Mouse (Mus musculus): Measurements from ENCODE around the gene Nucb1. TPM values are rescaled to one million over a fixed set of nuclear protein-coding genes. Genes with fewer than 3 reads are reported as not detected.
"Not testable (repeated sequence)": the region's sequence is repeated elsewhere in the genome, so short reads cannot be mapped to it uniquely, and the experiment has no call there.

Gene Nucb1
- total and polyA plus RNA-seq, 2 experiments from 2014 or later = 137 TPM

GRCm38 (mm10) chr7:45538163-45539041 lies 28.2 kb upstream of the Nucb1 start:
- no peaks in the 10 kb centered on the region for H3K36me3 ChIP-seq (ENCODE audit: insufficient read depth, low read length)
- H3K9ac ChIP-seq (replicated peaks; ENCODE audit: low read length, poor library complexity, severe bottlenecking) = peak overlapping the region; percentile 73
- peak overlapping the region; percentile 60 for H3K4me3 ChIP-seq (ENCODE audit: low read depth, low read length)
- peak overlapping the region; percentile 80 for H3K27ac ChIP-seq (ENCODE audit: low read depth, low read length)
- DNase-seq (ENCODE audit: low spot score) (peak; percentile 88), ATAC-seq (ENCODE audit: low FRiP score) (peak; percentile 87)
- WGBS = under 1% methylated on average over 28 of the region's 29 CpGs
- peak overlapping the region; percentile 77 for H3K4me2 ChIP-seq (ENCODE audit: low read depth, low read length, poor library complexity, severe bottlenecking)
- peaks cover 4% of the 10 kb centered on the region; the same call in 1 of the 2 replicates for H3K4me1 ChIP-seq (ENCODE audit: insufficient read depth, low read length)
- peak; percentile 63 for TF ChIP-seq CTCF (IDR thresholded peaks at IDR 0.05)
- no peaks in the 10 kb centered on the region for H3K9me3 ChIP-seq (ENCODE audit: low read length)
- H3K27me3 ChIP-seq (ENCODE audit: insufficient read depth, low read length) = no peaks in the 10 kb centered on the region

GRCm38 (mm10) chr7:45537602-45538001 lies 27.4 kb upstream of the Nucb1 start:
- no peaks in the 10 kb centered on the region for H3K27me3 ChIP-seq (ENCODE audit: insufficient read depth, low read length)
- TF ChIP-seq CTCF (IDR thresholded peaks at IDR 0.05) = no peak
- no peak for DNase-seq (ENCODE audit: low spot score)
- peak overlapping the region; percentile 80 for H3K27ac ChIP-seq (ENCODE audit: low read depth, low read length)
- H3K4me2 ChIP-seq (ENCODE audit: low read depth, low read length, poor library complexity, severe bottlenecking) = peak overlapping the region; percentile 77
- WGBS = 80% methylated on average over 10 of the region's 10 CpGs
- ATAC-seq (ENCODE audit: low FRiP score) = no peak
- H3K36me3 ChIP-seq (ENCODE audit: insufficient read depth, low read length) = no peaks in the 10 kb centered on the region
- peaks cover 4% of the 10 kb centered on the region; the same call in 1 of the 2 replicates for H3K4me1 ChIP-seq (ENCODE audit: insufficient read depth, low read length)
- peak overlapping the region; percentile 60 for H3K4me3 ChIP-seq (ENCODE audit: low read depth, low read length)
- H3K9ac ChIP-seq (replicated peaks; ENCODE audit: low read length, poor library complexity, severe bottlenecking) = peak overlapping the region; percentile 73
- no peaks in the 10 kb centered on the region for H3K9me3 ChIP-seq (ENCODE audit: low read length)

GRCm38 (mm10) chr7:45535676-45536075 lies 25.5 kb upstream of the Nucb1 start:
- Histone ChIP-seq H3K4me1 (ENCODE audit: insufficient read depth, low read length) (peaks cover 4% of the 10 kb centered on the region; the same call in 1 of the 2 replicates), H3K4me2 (ENCODE audit: low read depth, low read length, poor library complexity, severe bottlenecking) (no peak overlapping the region), H3K27me3 (ENCODE audit: insufficient read depth, low read length) (no peaks in the 10 kb centered on the region), H3K36me3 (ENCODE audit: insufficient read depth, low read length) (no peaks in the 10 kb centered on the region), H3K9me3 (ENCODE audit: low read length) (no peaks in the 10 kb centered on the region), H3K27ac (ENCODE audit: low read depth, low read length) (no peak overlapping the region), H3K9ac (replicated peaks; ENCODE audit: low read length, poor library complexity, severe bottlenecking) (no peak overlapping the region), H3K4me3 (ENCODE audit: low read depth, low read length) (no peak overlapping the region)
- ATAC-seq (ENCODE audit: low FRiP score) = no peak
- DNase-seq (ENCODE audit: low spot score) = no peak
- 0 out of 2 replicates have a peak, but pooled peaks have one; percentile 15 for TF ChIP-seq CTCF (IDR thresholded peaks at IDR 0.05)
- 85% methylated on average over 1 of the region's 1 CpGs for WGBS

GRCm38 (mm10) chr7:45530643-45531042 lies 20.4 kb upstream of the Nucb1 start:
- Histone ChIP-seq H3K27me3 (ENCODE audit: insufficient read depth, low read length) (no peaks in the 10 kb centered on the region), H3K36me3 (ENCODE audit: insufficient read depth, low read length) (no peaks in the 10 kb centered on the region), H3K9ac (replicated peaks; ENCODE audit: low read length, poor library complexity, severe bottlenecking) (0 out of 2 replicates have a peak overlapping the region, but pooled peaks have one; percentile 29), H3K4me1 (ENCODE audit: insufficient read depth, low read length) (no peaks in the 10 kb centered on the region), H3K4me2 (ENCODE audit: low read depth, low read length, poor library complexity, severe bottlenecking) (no peak overlapping the region), H3K4me3 (ENCODE audit: low read depth, low read length) (no peak overlapping the region), H3K9me3 (ENCODE audit: low read length) (no peaks in the 10 kb centered on the region), H3K27ac (ENCODE audit: low read depth, low read length) (no peak overlapping the region)
- DNase-seq (ENCODE audit: low spot score) (no peak), ATAC-seq (ENCODE audit: low FRiP score) (no peak)
- TF ChIP-seq CTCF (IDR thresholded peaks at IDR 0.05) = no peak
- WGBS = 64% methylated on average over 2 of the region's 2 CpGs

GRCm38 (mm10) chr7:45529461-45529860 lies 19.3 kb upstream of the Nucb1 start:
- no peak overlapping the region for H3K4me2 ChIP-seq (ENCODE audit: low read depth, low read length, poor library complexity, severe bottlenecking)
- H3K27me3 ChIP-seq (ENCODE audit: insufficient read depth, low read length) = no peaks in the 10 kb centered on the region
- DNase-seq (ENCODE audit: low spot score) (no peak), ATAC-seq (ENCODE audit: low FRiP score) (no peak)
- no peak for TF ChIP-seq CTCF (IDR thresholded peaks at IDR 0.05)
- WGBS = 22% methylated on average over 6 of the region's 6 CpGs
- no peaks in the 10 kb centered on the region for H3K9me3 ChIP-seq (ENCODE audit: low read length)
- H3K4me3 ChIP-seq (ENCODE audit: low read depth, low read length) = no peak overlapping the region
- H3K9ac ChIP-seq (replicated peaks; ENCODE audit: low read length, poor library complexity, severe bottlenecking) = no peak overlapping the region
- no peaks in the 10 kb centered on the region for H3K36me3 ChIP-seq (ENCODE audit: insufficient read depth, low read length)
- H3K27ac ChIP-seq (ENCODE audit: low read depth, low read length) = no peak overlapping the region
- H3K4me1 ChIP-seq (ENCODE audit: insufficient read depth, low read length) = peaks cover 8% of the 10 kb centered on the region; the same call in 1 of the 2 replicates

GRCm38 (mm10) chr7:45527169-45527568 lies 17.0 kb upstream of the Nucb1 start:
- H3K4me2 ChIP-seq (ENCODE audit: low read depth, low read length, poor library complexity, severe bottlenecking); H3K36me3 ChIP-seq (ENCODE audit: insufficient read depth, low read length); H3K9me3 ChIP-seq (ENCODE audit: low read length); DNase-seq (ENCODE audit: low spot score); ATAC-seq (ENCODE audit: low FRiP score); H3K27ac ChIP-seq (ENCODE audit: low read depth, low read length); H3K4me1 ChIP-seq (ENCODE audit: insufficient read depth, low read length); H3K9ac ChIP-seq (replicated peaks; ENCODE audit: low read length, poor library complexity, severe bottlenecking); H3K4me3 ChIP-seq (ENCODE audit: low read depth, low read length); H3K27me3 ChIP-seq (ENCODE audit: insufficient read depth, low read length): not testable (repeated sequence)
- WGBS = 93% methylated on average over 6 of the region's 6 CpGs
